Mouse (Mus musculus) lung, postnatal 0 days (tissue): ENCODE measurements around the gene Draxin. TPM values are rescaled to one million over a fixed set of nuclear protein-coding genes. Genes with fewer than 3 reads are reported as not detected.

Experiments used
- ATAC-seq: fragments of 200-750 bp; cut with Nextera tagmentation; 2 replicates; pipeline ENCODE4 v1.8.0; 2017; ENCODE audit warnings: moderate library complexity
- DNase-seq: peaks from one replicate; pipeline ENCODE4 v3.0.0-alpha.2; 2016; ENCODE audit warnings: low spot score
- H3K27ac ChIP-seq: fragments of 300-500 bp; sonication (generic); 2 replicates; pipeline ENCODE4 v1.5.1; 2014; ENCODE audit warnings: antibody characterized with exemption, mild to moderate bottlenecking, low read length, mixed read lengths
- H3K27me3 ChIP-seq: fragments of 300-500 bp; sonication (generic); replicated peaks from 2 replicates; pipeline ENCODE4 v1.6.1; 2014; ENCODE audit warnings: low read length, mixed read lengths; ENCODE audit not compliant: insufficient read depth
- H3K36me3 ChIP-seq: fragments of 300-500 bp; sonication (generic); 2 replicates; pipeline ENCODE4 v1.6.1; 2014; ENCODE audit warnings: low read length, mixed read lengths; ENCODE audit not compliant: insufficient read depth
- H3K4me1 ChIP-seq: fragments of 300-500 bp; sonication (generic); 2 replicates; pipeline ENCODE4 v1.6.1; 2014; ENCODE audit warnings: antibody characterized with exemption, low read depth, low read length, mixed read lengths; ENCODE audit not compliant: insufficient read depth
- H3K4me2 ChIP-seq: fragments of 300-500 bp; sonication (generic); replicated peaks from 2 replicates; pipeline ENCODE4 v1.6.1; 2014; ENCODE audit warnings: low read depth, mild to moderate bottlenecking, low read length, moderate library complexity, mixed read lengths
- H3K4me3 ChIP-seq: fragments of 300-500 bp; sonication (generic); 2 replicates; pipeline ENCODE4 v1.5.1; 2014; ENCODE audit warnings: low read depth, low read length
- H3K9ac ChIP-seq: fragments of 300-500 bp; sonication (generic); replicated peaks from 2 replicates; pipeline ENCODE4 v1.6.1; 2014; ENCODE audit warnings: low read depth, mild to moderate bottlenecking
- H3K9me3 ChIP-seq: fragments of 300-500 bp; sonication (generic); 2 replicates; pipeline ENCODE4 v1.6.1; 2016; ENCODE audit warnings: low read length, mixed read lengths
- CTCF ChIP-seq: IDR thresholded peaks from 2 replicates; pipeline ENCODE4 v1.5.1; 2016; ENCODE audit warnings: antibody characterized with exemption, mild to moderate bottlenecking
- EP300 ChIP-seq: IDR thresholded peaks from 2 replicates; pipeline ENCODE4 v1.6.1; 2016; ENCODE audit warnings: antibody characterized with exemption, mild to moderate bottlenecking, control low read depth
- WGBS: fragments of 180-500 bp; shearing (Covaris S2); extraction: QIAGEN DNeasy Blood & Tissue Kit; methylation state at CpG from one replicate; pipeline ENCODE4 v1.1.7; 2014; 5-methylcytosine and 5-hydroxymethylcytosine counted together
- polyA plus RNA-seq: library from polyadenylated mRNA; unstranded; fragments of >200 nt; fragmentation: Nextera tagmentation; extraction: Ambion mirVana; gene quantifications from 2 replicates; pipeline ENCODE4 v1.2.1, GENCODE M21; 2015

Draxin gene
- polyA plus RNA-seq, 1 experiment from 2014 or later: 0.06 TPM

GRCm38 (mm10) chr4:148170842-148171241 is 40.3 kb upstream of the Draxin start:
- Histone ChIP-seq H3K9me3 (no peaks in the 10 kb centered on the region), H3K4me2 (no peak overlapping the region), H3K4me3 (no peak overlapping the region), H3K27ac (no peak overlapping the region), H3K4me1 (no peaks in the 10 kb centered on the region), H3K27me3 (peaks cover 37% of the 10 kb centered on the region), H3K9ac (no peak overlapping the region), H3K36me3 (no peaks in the 10 kb centered on the region)
- 0% methylated on average over 2 of the region's 2 CpGs for WGBS
- ATAC-seq: no peak
- DNase-seq: peak; percentile 57
- peak; percentile 95 for TF ChIP-seq CTCF
- TF ChIP-seq EP300: no peak

- Histone ChIP-seq H3K4me3 (no peak overlapping the region), H3K4me1 (no peaks in the 10 kb centered on the region), H3K9me3 (no peaks in the 10 kb centered on the region), H3K9ac (no peak overlapping the region), H3K27me3 (peaks cover 41% of the 10 kb centered on the region), H3K36me3 (no peaks in the 10 kb centered on the region), H3K4me2 (no peak overlapping the region), H3K27ac (no peak overlapping the region)
- DNase-seq: no peak
- TF ChIP-seq EP300 (no peak), CTCF (no peak)
- no peak for ATAC-seq
- WGBS: 22% methylated on average over 15 of the region's 15 CpGs
These were observed 39.1 kb upstream of the Draxin start for GRCm38 (mm10) chr4:148169586-148169985.

- H3K4me3 ChIP-seq: no peak overlapping the region
- no peak overlapping the region for H3K4me2 ChIP-seq
- peaks cover 42% of the 10 kb centered on the region for H3K27me3 ChIP-seq
- no peaks in the 10 kb centered on the region for H3K4me1 ChIP-seq
- TF ChIP-seq EP300 (no peak), CTCF (peak; percentile 87)
- no peak for ATAC-seq
- H3K9ac ChIP-seq: no peak overlapping the region
- peak; percentile 68 for DNase-seq
- no peaks in the 10 kb centered on the region for H3K36me3 ChIP-seq
- WGBS: 20% methylated on average over 7 of the region's 7 CpGs
- no peak overlapping the region for H3K27ac ChIP-seq
- H3K9me3 ChIP-seq: no peaks in the 10 kb centered on the region
These were observed 37.8 kb upstream of the Draxin start for GRCm38 (mm10) chr4:148168287-148168686.

GRCm38 (mm10) chr4:148166986-148167385 is 36.5 kb upstream of the Draxin start:
- no peaks in the 10 kb centered on the region for H3K36me3 ChIP-seq
- H3K4me2 ChIP-seq: no peak overlapping the region
- H3K9ac ChIP-seq: no peak overlapping the region
- H3K27ac ChIP-seq: no peak overlapping the region
- ATAC-seq (no peak), DNase-seq (peak; percentile 69)
- H3K9me3 ChIP-seq: no peaks in the 10 kb centered on the region
- TF ChIP-seq EP300: no peak
- peak; percentile 71 for TF ChIP-seq CTCF
- peaks cover 49% of the 10 kb centered on the region for H3K27me3 ChIP-seq
- 11% methylated on average over 4 of the region's 4 CpGs for WGBS
- H3K4me3 ChIP-seq: no peak overlapping the region
- no peaks in the 10 kb centered on the region for H3K4me1 ChIP-seq

- DNase-seq: no peak
- H3K4me2 ChIP-seq: no peak overlapping the region
- WGBS: 8% methylated on average over 10 of the region's 10 CpGs
These were observed 35.9 kb upstream of the Draxin start for GRCm38 (mm10) chr4:148166431-148166830.

GRCm38 (mm10) chr4:148165551-148165950 is 35.1 kb upstream of the Draxin start:
- H3K4me1 ChIP-seq: no peaks in the 10 kb centered on the region
- no peak overlapping the region for H3K9ac ChIP-seq
- DNase-seq (no peak), ATAC-seq (no peak)
- WGBS: 5% methylated on average over 17 of the region's 17 CpGs
- H3K27me3 ChIP-seq: peaks cover 51% of the 10 kb centered on the region
- no peak overlapping the region for H3K27ac ChIP-seq
- no peak overlapping the region for H3K4me3 ChIP-seq
- H3K4me2 ChIP-seq: no peak overlapping the region
- H3K9me3 ChIP-seq: no peaks in the 10 kb centered on the region
- no peaks in the 10 kb centered on the region for H3K36me3 ChIP-seq
- no peak for TF ChIP-seq EP300
- no peak for TF ChIP-seq CTCF

More at GRCm38 (mm10) chr4:148166431-148166830, 35.9 kb upstream of the Draxin start:
- Histone ChIP-seq H3K27me3 (peaks cover 48% of the 10 kb centered on the region), H3K27ac (no peak overlapping the region), H3K9me3 (no peaks in the 10 kb centered on the region), H3K9ac (no peak overlapping the region), H3K4me1 (no peaks in the 10 kb centered on the region), H3K4me3 (no peak overlapping the region), H3K36me3 (no peaks in the 10 kb centered on the region)
- TF ChIP-seq EP300 (no peak), CTCF (no peak)
- ATAC-seq: no peak

GRCm38 (mm10) chr4:148164461-148164860 is 34.0 kb upstream of the Draxin start:
- no peak for TF ChIP-seq CTCF
- ATAC-seq: no peak
- H3K27me3 ChIP-seq: peaks cover 54% of the 10 kb centered on the region
- no peaks in the 10 kb centered on the region for H3K9me3 ChIP-seq
- 2% methylated on average over 16 of the region's 16 CpGs for WGBS
- no peak for DNase-seq
- H3K36me3 ChIP-seq: no peaks in the 10 kb centered on the region
- no peak overlapping the region for H3K9ac ChIP-seq
- no peak overlapping the region for H3K27ac ChIP-seq
- H3K4me2 ChIP-seq: peak overlapping the region; percentile 49; the same call in 1 of the 2 replicates
- H3K4me1 ChIP-seq: 0 out of 2 replicates have a peak, but pooled peaks cover under 1% of the 10 kb centered on the region
- 0 out of 2 replicates have a peak overlapping the region, but pooled peaks have one; percentile 16 for H3K4me3 ChIP-seq
